Mouse (Mus musculus): ENCODE results near the gene Vmn2r29. TPM values are rescaled to one million over a fixed set of nuclear protein-coding genes. Genes with fewer than 3 reads are reported as not detected.
"Not testable (repeated sequence)": the region's sequence is repeated elsewhere in the genome, so short reads cannot be mapped to it uniquely, and the experiment has no call there.

Vmn2r29 gene
- polyA plus RNA-seq (2016; fragmentation: Nextera tagmentation; extraction: Ambion mirVana): 0.44 TPM in 1 of 2 replicates, not detected in the other

GRCm38 (mm10) chr7:7247228-7247627, at the start of gene Vmn2r29:
Gene Vmn2r29, minus strand, starts transcription at chr7:7247328.
- H3K27ac ChIP-seq; H3K27me3 ChIP-seq (ENCODE audit: insufficient read depth, poor library complexity, severe bottlenecking); H3K9me3 ChIP-seq; DNase-seq (ENCODE audit: low spot score); H3K4me1 ChIP-seq (replicated peaks); H3K36me3 ChIP-seq; H3K4me3 ChIP-seq: not testable (repeated sequence)
- WGBS: no CpG with 5 or more reads among the region's 1 CpGs

GRCm38 (mm10) chr7:7295595-7295994, 48.5 kb upstream of the Vmn2r29 start:
- no peaks in the 10 kb centered on the region for H3K27me3 ChIP-seq (ENCODE audit: insufficient read depth, poor library complexity, severe bottlenecking)
- H3K4me3 ChIP-seq: no peak overlapping the region
- H3K4me1 ChIP-seq (replicated peaks): peaks cover 9% of the 10 kb centered on the region; the same call in 1 of the 2 replicates
- no peak overlapping the region for H3K27ac ChIP-seq
- H3K36me3 ChIP-seq: peaks cover 61% of the 10 kb centered on the region
- peak; percentile 24 for DNase-seq (ENCODE audit: low spot score)
- peaks cover 17% of the 10 kb centered on the region for H3K9me3 ChIP-seq
- WGBS: 86% methylated on average over 16 of the region's 16 CpGs

- Histone ChIP-seq H3K4me3 (no peak overlapping the region), H3K4me1 (replicated peaks) (no peaks in the 10 kb centered on the region), H3K36me3 (peaks cover 36% of the 10 kb centered on the region), H3K27me3 (ENCODE audit: insufficient read depth, poor library complexity, severe bottlenecking) (no peaks in the 10 kb centered on the region), H3K27ac (no peak overlapping the region), H3K9me3 (peaks cover 5% of the 10 kb centered on the region)
- DNase-seq (ENCODE audit: low spot score): no peak
- 55% methylated on average over 1 of the region's 1 CpGs for WGBS
Measured at GRCm38 (mm10) chr7:7281383-7281782, 34.3 kb upstream of the Vmn2r29 start.

GRCm38 (mm10) chr7:7277966-7278567, 30.9 kb upstream of the Vmn2r29 start, which contains the start of gene Gm45844:
Gene Gm45844, minus strand, starts transcription at chr7:7278289.
- H3K27me3 ChIP-seq (ENCODE audit: insufficient read depth, poor library complexity, severe bottlenecking); H3K9me3 ChIP-seq; H3K4me1 ChIP-seq (replicated peaks): not testable (repeated sequence)
- peak within 1 kb of the TSS; percentile 43 for H3K4me3 ChIP-seq
- peak within 1 kb of the TSS; percentile 57 for H3K27ac ChIP-seq
- DNase-seq (ENCODE audit: low spot score): peak; percentile 74
- H3K36me3 ChIP-seq: peaks cover 10% of the 10 kb centered on the region
- WGBS: 45% methylated on average over 45 of the region's 45 CpGs

- WGBS: 57% methylated on average over 24 of the region's 24 CpGs
- not testable (repeated sequence) for H3K36me3 ChIP-seq; H3K27me3 ChIP-seq (ENCODE audit: insufficient read depth, poor library complexity, severe bottlenecking); H3K9me3 ChIP-seq; H3K4me1 ChIP-seq (replicated peaks)
- Histone ChIP-seq H3K27ac (peak overlapping the region; percentile 57; the same call in 1 of the 2 replicates), H3K4me3 (peak overlapping the region; percentile 43)
- DNase-seq (ENCODE audit: low spot score): peak; percentile 52
Measured at GRCm38 (mm10) chr7:7277556-7277955, 30.4 kb upstream of the Vmn2r29 start.

GRCm38 (mm10) chr7:7209313-7210151, 37.6 kb downstream of the Vmn2r29 start, which contains the start of gene Zfp772:
Gene Zfp772, minus strand, starts transcription at chr7:7209998.
- H3K27me3 ChIP-seq (ENCODE audit: insufficient read depth, poor library complexity, severe bottlenecking); H3K27ac ChIP-seq; H3K4me1 ChIP-seq (replicated peaks); H3K9me3 ChIP-seq: not testable (repeated sequence)
- Histone ChIP-seq H3K36me3 (peaks cover 18% of the 10 kb centered on the region), H3K4me3 (peak within 1 kb of the TSS; percentile 58)
- WGBS: 1% methylated on average over 24 of the region's 24 CpGs
- peak; percentile 16 for DNase-seq (ENCODE audit: low spot score)

GRCm38 (mm10) chr7:7188191-7188942, 58.8 kb downstream of the Vmn2r29 start:
- Histone ChIP-seq H3K4me1 (replicated peaks) (no peaks in the 10 kb centered on the region), H3K27ac (peak overlapping the region; percentile 80; the same call in 1 of the 2 replicates), H3K36me3 (peaks cover 4% of the 10 kb centered on the region; the same call in 1 of the 2 replicates), H3K9me3 (no peaks in the 10 kb centered on the region), H3K4me3 (peak overlapping the region; percentile 55), H3K27me3 (ENCODE audit: insufficient read depth, poor library complexity, severe bottlenecking) (no peaks in the 10 kb centered on the region)
- peak; percentile 75 for DNase-seq (ENCODE audit: low spot score)
- WGBS: 13% methylated on average over 18 of the region's 18 CpGs

- Histone ChIP-seq H3K36me3 (peaks cover 11% of the 10 kb centered on the region), H3K9me3 (no peaks in the 10 kb centered on the region), H3K4me3 (peak overlapping the region; percentile 55), H3K27ac (no peak overlapping the region), H3K27me3 (ENCODE audit: insufficient read depth, poor library complexity, severe bottlenecking) (no peaks in the 10 kb centered on the region), H3K4me1 (replicated peaks) (no peaks in the 10 kb centered on the region)
- 43% methylated on average over 13 of the region's 13 CpGs for WGBS
- no peak for DNase-seq (ENCODE audit: low spot score)
Measured at GRCm38 (mm10) chr7:7187417-7188190, 59.5 kb downstream of the Vmn2r29 start.

GRCm38 (mm10) chr7:7185897-7186296, 61.2 kb downstream of the Vmn2r29 start:
- H3K27me3 ChIP-seq (ENCODE audit: insufficient read depth, poor library complexity, severe bottlenecking): no peaks in the 10 kb centered on the region
- H3K27ac ChIP-seq: no peak overlapping the region
- no peaks in the 10 kb centered on the region for H3K4me1 ChIP-seq (replicated peaks)
- peaks cover 28% of the 10 kb centered on the region for H3K36me3 ChIP-seq
- no peaks in the 10 kb centered on the region for H3K9me3 ChIP-seq
- H3K4me3 ChIP-seq: no peak overlapping the region
- no peak for DNase-seq (ENCODE audit: low spot score)
- 88% methylated on average over 1 of the region's 1 CpGs for WGBS

Other genes starting within 250 kb of the Vmn2r29 start
- gene Zfp954, start 125.8 kb downstream of the Vmn2r29 start, polyA plus RNA-seq (2016; fragmentation: Nextera tagmentation; extraction: Ambion mirVana): 15.1 and 17.2 TPM in 2 replicates
- 4.4 and 6.1 TPM in 2 replicates for gene Zfp773, start 110.6 kb downstream of the Vmn2r29 start, polyA plus RNA-seq (2016; fragmentation: Nextera tagmentation; extraction: Ambion mirVana)
- 2.8 and 3.3 TPM in 2 replicates for gene Zfp418, start 76.0 kb downstream of the Vmn2r29 start, polyA plus RNA-seq (2016; fragmentation: Nextera tagmentation; extraction: Ambion mirVana)
- gene Zfp772, start 37.3 kb downstream of the Vmn2r29 start, polyA plus RNA-seq (2016; fragmentation: Nextera tagmentation; extraction: Ambion mirVana): 9.1 and 9.2 TPM in 2 replicates
- 0.92 and 2.0 TPM in 2 replicates for gene Gm45844, start 31.0 kb upstream of the Vmn2r29 start, polyA plus RNA-seq (2016; fragmentation: Nextera tagmentation; extraction: Ambion mirVana)
- 44.7 and 54.2 TPM in 2 replicates for gene Clcn4, start 53.5 kb upstream of the Vmn2r29 start, polyA plus RNA-seq (2016; fragmentation: Nextera tagmentation; extraction: Ambion mirVana)
- gene Vmn2r30, start 90.3 kb upstream of the Vmn2r29 start, polyA plus RNA-seq (2016; fragmentation: Nextera tagmentation; extraction: Ambion mirVana): not detected in 2 replicates
- gene Gm45783, start 127.2 kb upstream of the Vmn2r29 start, polyA plus RNA-seq (2016; fragmentation: Nextera tagmentation; extraction: Ambion mirVana): not detected in 2 replicates
- gene Vmn2r31, start 152.4 kb upstream of the Vmn2r29 start, polyA plus RNA-seq (2016; fragmentation: Nextera tagmentation; extraction: Ambion mirVana): not detected in 2 replicates
- gene Vmn2r32, start 232.7 kb upstream of the Vmn2r29 start, polyA plus RNA-seq (2016; fragmentation: Nextera tagmentation; extraction: Ambion mirVana): not detected in 2 replicates

Data from hindbrain, embryonic 10.5 days (tissue).